Mouse (Mus musculus): Measurements from ENCODE around the gene M6pr.
"Not testable (repeated sequence)": the region's sequence is repeated elsewhere in the genome, so short reads cannot be mapped to it uniquely, and the experiment has no call there.

The M6pr gene

DNA sequence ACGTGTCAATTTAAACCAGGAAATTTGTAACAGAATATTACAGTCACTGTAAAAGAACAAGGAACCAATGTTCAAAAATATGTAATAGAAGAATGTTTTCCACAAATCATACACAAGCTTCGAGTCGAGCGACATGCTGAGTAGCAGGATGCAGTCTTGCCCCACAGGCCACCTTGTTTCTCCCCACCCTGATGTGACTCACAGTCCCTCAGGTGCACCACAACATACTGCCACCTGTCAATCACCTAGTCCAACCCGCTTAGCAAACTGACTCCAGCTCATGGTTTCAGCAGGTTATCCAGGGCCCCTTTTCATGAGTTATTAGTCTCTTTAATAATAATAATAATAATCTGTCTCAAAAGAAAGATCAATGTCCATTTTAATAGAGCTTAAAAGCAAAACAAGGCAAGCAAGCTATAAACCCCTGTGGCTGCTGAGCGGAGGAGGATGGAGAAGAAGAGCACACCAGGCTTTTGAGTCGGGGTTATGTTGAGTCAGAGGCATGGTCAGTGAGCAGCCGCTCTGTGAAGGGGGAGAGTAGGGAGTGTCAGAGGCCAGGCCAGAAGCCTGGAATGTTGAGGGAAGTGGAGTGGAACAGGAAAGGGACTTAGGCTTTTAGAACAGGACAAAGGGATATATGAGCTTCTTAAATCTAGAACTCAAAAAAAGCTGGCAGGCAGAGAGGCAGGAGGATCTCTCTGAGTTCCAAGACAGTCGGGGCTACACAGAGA, 36.0 kb downstream of the M6pr start:
- no peak for DNase-seq

DNA sequence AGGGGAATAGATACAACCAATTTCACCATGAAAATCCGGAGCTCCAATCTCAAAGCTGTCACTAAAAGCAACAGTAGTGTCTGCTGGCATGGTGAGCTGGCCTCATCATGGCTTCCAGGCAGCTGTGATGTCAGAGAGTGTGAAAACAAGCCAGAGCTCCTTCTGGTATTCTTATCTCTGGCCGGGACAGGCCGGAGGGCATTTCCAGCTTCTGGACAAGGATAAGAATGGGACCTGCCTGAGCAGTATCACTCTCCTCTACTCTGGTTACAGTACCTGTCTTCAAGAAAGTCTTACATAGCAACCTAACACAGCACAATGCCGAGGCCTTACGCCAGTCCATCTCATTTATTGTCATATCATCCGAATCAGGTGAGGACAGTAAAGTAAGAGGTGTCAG, 37.2 kb downstream of the M6pr start:
- DNase-seq: no peak

DNA sequence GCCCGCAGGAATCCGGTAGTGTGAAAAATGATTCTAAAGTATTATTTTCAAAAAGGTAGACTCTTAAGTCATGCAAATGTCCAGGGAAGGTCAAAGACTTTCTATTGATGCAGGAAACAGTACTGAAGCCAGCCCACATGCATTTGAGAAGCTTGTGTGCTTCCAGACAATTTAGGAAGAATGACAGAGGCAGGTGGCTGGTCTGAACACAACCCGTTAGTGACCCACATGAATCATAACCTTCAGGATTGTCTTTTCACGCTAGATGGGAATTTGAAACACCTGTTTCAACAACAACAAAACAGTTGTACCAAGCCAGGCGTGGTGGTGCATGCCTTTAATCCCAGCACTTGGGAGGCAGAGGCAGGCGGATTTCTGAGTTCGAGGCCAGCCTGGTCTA, 37.9 kb downstream of the M6pr start:
- DNase-seq: no peak

DNA sequence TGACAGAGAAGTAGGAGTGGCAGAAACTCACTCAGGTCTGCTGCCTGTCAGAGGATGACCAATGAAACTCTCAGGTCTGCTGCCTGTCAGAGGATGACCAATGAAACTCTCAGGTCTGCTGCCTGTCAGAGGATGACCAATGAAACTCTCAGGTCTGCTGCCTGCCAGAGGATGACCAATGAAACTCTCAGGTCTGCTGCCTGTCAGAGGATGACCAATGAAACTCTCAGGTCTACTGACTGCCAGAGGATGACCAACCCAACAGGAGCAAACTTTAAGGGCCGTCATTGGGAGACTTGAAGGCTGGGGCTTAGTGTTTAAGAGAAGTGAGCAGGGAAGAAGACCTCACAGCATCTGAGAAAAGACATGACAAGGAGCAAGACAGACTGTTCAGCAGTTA, 38.8 kb downstream of the M6pr start:
- not testable (repeated sequence) for DNase-seq

DNA sequence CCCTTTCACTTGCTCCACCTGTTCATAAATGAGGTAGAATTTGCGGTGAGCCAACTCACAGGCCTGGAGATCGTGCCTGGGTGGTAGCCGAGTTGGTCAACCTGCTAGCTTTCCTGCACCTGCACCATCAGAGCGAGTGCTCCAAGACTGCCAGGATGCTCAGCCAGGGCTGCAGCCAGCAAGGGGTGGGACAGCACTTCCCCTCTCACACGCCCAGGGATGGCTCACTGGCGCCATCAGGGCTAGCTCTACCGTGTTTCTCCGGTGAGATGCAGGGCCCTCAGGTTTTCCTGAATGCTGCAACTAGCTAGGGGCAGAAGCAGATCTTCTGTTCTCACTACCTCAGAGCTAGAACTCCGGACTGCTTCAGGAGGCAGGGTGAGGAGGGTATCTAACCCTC, 47.4 kb downstream of the M6pr start:
- no peak for DNase-seq

DNA sequence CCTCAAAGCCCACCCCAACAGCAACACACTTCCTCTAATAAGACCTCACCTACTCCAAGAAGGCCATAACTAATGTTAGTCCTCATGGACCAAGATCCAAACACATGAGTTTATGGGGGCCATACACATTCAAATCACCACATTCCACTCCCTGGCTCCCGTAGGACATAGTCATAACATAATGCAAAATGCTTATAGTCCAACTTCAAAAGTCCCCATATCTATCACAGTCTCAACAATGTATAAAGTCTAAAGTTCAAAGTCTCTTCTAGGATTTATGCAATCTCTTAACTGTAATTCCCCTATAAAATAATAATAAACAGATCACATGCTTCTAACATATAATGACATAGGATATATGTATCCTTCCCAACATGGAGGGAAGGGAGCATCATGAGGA, 48.6 kb downstream of the M6pr start:
- no peak for DNase-seq

DNA sequence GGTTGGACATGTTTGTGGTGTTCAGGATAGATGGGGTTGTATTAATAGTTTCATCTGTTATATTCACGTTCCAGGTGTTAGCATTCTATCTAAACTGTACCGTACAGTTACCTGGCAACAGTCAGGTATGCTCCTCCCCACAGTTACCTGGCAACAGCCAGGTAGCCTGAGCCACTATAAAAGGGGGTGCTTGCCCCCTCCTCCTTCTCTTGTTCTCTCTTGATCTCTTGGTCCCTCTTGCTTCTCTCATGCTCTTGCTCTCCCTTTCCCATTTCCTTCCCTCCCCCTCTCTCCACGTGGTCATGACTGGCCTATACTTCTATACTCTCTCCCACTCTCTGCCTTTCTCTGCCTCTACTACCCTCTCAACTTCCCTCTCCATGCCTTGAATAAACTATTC, 57.2 kb downstream of the M6pr start:
- no peak for DNase-seq

DNA sequence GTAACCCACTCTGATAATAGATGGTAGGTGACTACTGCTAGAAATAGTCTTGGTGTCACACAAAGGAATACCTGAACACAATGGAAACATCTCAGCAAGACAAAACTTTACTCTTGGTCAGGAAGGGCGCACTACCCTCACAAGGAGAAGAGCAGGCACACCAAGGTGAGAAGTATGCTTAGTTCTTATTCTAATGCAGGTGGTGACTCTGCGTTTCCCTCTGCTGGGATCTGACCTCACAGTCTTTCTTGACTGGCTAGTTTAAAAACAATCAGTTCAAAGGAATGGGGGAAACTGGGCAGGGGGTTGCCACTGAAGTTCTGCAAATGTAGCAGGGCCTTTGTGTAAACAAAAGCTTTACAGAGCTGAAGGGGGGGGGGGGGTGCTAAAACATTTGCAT, 57.8 kb downstream of the M6pr start:
- no peak for DNase-seq

- DNase-seq: no peak
These were observed 58.5 kb downstream of the M6pr start for GRCm38 (mm10) chr6:122366976-122367375.
